Mouse (Mus musculus) layer of hippocampus, postnatal 14 days (tissue): Measurements from ENCODE around the gene Mt3. TPM values are rescaled to one million over a fixed set of nuclear protein-coding genes. Genes with fewer than 3 reads are reported as not detected.

ENCODE experiments used
- DNase-seq, 2 experiments: peaks; one replicate each; pipeline ENCODE4 v3.0.0; 2021 to 2022; ENCODE audit warnings: low spot score in 2 of 2, mixed read lengths in 1 of 2
- total RNA-seq, 2 experiments: library from RNA; stranded (reverse); gene quantifications; 2 replicates each; pipeline ENCODE4 v1.2.3; 2021

Mt3 gene
- total RNA-seq, 2 experiments from 2014 or later: 1,034 to 1,120 TPM

GRCm38 (mm10) chr8:94183117-94183516 lies 30.7 kb downstream of the Mt3 start:
- DNase-seq: peak in 1 of 2 experiments; percentile 72

- DNase-seq: no peak
Observed at GRCm38 (mm10) chr8:94184357-94184843, 32.0 kb downstream of the Mt3 start.

- DNase-seq: no peak
Observed at GRCm38 (mm10) chr8:94185791-94186190, 33.4 kb downstream of the Mt3 start.

GRCm38 (mm10) chr8:94186542-94186941 lies 34.1 kb downstream of the Mt3 start:
- no peak for DNase-seq

- DNase-seq: no peak
Observed at GRCm38 (mm10) chr8:94187290-94188002, 35.0 kb downstream of the Mt3 start.

- DNase-seq: peak; percentile 70 to 90
Observed at GRCm38 (mm10) chr8:94189275-94190031, 37.0 kb downstream of the Mt3 start.

- no peak for DNase-seq
Observed at GRCm38 (mm10) chr8:94191101-94191691, 38.8 kb downstream of the Mt3 start.

- DNase-seq: no peak
Observed at GRCm38 (mm10) chr8:94192926-94193325, 40.5 kb downstream of the Mt3 start.

- no peak for DNase-seq
Observed at GRCm38 (mm10) chr8:94194591-94195223, 42.3 kb downstream of the Mt3 start.

GRCm38 (mm10) chr8:94199202-94199869 lies 46.9 kb downstream of the Mt3 start:
- DNase-seq: peak; percentile 65 to 85

Other genes starting within 250 kb of the Mt3 start
- gene Amfr, start 139.8 kb upstream of the Mt3 start, total RNA-seq: 100 to 1,000 TPM; 131 to 135 TPM
- gene Nudt21, start 115.6 kb upstream of the Mt3 start, total RNA-seq: 10 to 100 TPM; 53.1 to 54.0 TPM
- gene Ogfod1, start 115.4 kb upstream of the Mt3 start, total RNA-seq: 10 to 100 TPM; 66.5 to 67.4 TPM
- gene Bbs2, start 53.7 kb upstream of the Mt3 start, total RNA-seq: 10 to 100 TPM; 17.7 to 19.6 TPM
- gene Mt4, start 15.4 kb upstream of the Mt3 start, total RNA-seq: not detected
- gene Mt2, start 20.1 kb downstream of the Mt3 start, total RNA-seq: 100 to 1,000 TPM; 467 to 654 TPM
- 100 to 1,000 TPM; 472 to 625 TPM for gene Mt1, start 26.5 kb downstream of the Mt3 start, total RNA-seq
- 10 to 100 TPM; 54.8 to 56.1 TPM for gene Nup93, start 62.0 kb downstream of the Mt3 start, total RNA-seq
- gene Slc12a3, start 176.6 kb downstream of the Mt3 start, total RNA-seq: under 1 TPM; 0.31 to 0.44 TPM
- 10 to 100 TPM; 43.9 to 56.6 TPM for gene Herpud1, start 233.8 kb downstream of the Mt3 start, total RNA-seq